Mouse (Mus musculus): Measurements from ENCODE around the gene Dglucy.

DNA sequence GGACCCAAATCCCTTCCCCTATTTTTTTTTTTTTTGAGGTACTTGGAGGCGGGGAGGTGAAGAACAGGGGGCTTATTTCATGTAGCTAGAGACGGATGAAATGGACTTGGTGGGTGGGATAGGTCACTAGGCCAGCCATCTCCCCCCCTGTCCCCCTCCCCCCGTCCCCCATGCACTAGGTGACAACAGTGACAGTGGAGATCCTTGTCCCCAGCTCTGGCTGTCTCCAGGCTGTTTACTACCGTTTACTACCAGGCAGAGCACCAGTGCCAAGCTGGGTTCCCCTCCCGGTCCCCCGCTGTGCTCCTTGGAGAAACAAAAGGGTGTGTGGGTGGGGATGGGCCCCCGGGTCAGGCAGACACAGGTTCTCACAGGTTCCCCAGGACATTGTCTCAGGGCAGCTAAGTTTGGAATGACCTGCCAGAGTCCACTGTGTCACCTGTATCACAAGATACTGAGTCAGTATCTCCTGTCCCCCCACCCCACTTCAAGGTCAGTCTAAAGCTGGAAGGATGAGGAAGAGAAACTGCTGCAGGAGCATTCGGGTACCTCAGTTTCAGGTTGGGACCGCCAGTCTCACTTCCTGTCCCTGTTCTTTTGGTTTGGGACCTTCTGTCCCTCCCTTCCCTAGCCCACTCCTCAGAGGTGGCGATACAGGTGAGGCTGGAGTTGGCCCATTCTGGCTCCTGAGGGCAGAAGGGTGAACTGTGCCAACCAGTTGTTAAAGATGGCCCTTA, 129.6 kb downstream of the Dglucy start:
- no peak for TF ChIP-seq ZC3H11A (IDR thresholded peaks at IDR 0.05; ENCODE audit: borderline replicate concordance, low read depth, low read length)
- TF ChIP-seq MAFK (IDR thresholded peaks at IDR 0.05; ENCODE audit: insufficient read depth, low read depth, low read length) = no peak
